Mouse (Mus musculus): ENCODE measurements around the gene B3gat3. TPM values are rescaled to one million over a fixed set of nuclear protein-coding genes. Genes with fewer than 3 reads are reported as not detected.

B3gat3 gene
- polyA plus RNA-seq, 1 experiment from 2014 or later = 96.1 TPM

GRCm38 (mm10) chr19:8930771-8931170 is 10.6 kb downstream of the B3gat3 start:
- peaks cover 18% of the 10 kb centered on the region for H3K4me1 ChIP-seq
- H3K9ac ChIP-seq = no peak overlapping the region
- no peak for ATAC-seq (replicated peaks)
- no peaks in the 10 kb centered on the region for H3K27me3 ChIP-seq (replicated peaks)
- no peak overlapping the region for H3K4me2 ChIP-seq
- H3K9me3 ChIP-seq = no peaks in the 10 kb centered on the region
- WGBS = 82% methylated on average over 7 of the region's 7 CpGs
- H3K36me3 ChIP-seq (replicated peaks) = peaks cover 7% of the 10 kb centered on the region; the same call in 1 of the 2 replicates
- H3K27ac ChIP-seq = no peak overlapping the region
- no peak overlapping the region for H3K4me3 ChIP-seq

GRCm38 (mm10) chr19:8936736-8937135 is 16.6 kb downstream of the B3gat3 start:
- no peaks in the 10 kb centered on the region for H3K27me3 ChIP-seq (replicated peaks)
- peaks cover 11% of the 10 kb centered on the region; the same call in 1 of the 2 replicates for H3K4me1 ChIP-seq
- no peak overlapping the region for H3K9ac ChIP-seq
- no peak overlapping the region for H3K4me3 ChIP-seq
- 88% methylated on average over 2 of the region's 2 CpGs for WGBS
- no peak overlapping the region for H3K4me2 ChIP-seq
- H3K27ac ChIP-seq = no peak overlapping the region
- no peaks in the 10 kb centered on the region for H3K36me3 ChIP-seq (replicated peaks)
- ATAC-seq (replicated peaks) = no peak
- H3K9me3 ChIP-seq = no peaks in the 10 kb centered on the region

DNA sequence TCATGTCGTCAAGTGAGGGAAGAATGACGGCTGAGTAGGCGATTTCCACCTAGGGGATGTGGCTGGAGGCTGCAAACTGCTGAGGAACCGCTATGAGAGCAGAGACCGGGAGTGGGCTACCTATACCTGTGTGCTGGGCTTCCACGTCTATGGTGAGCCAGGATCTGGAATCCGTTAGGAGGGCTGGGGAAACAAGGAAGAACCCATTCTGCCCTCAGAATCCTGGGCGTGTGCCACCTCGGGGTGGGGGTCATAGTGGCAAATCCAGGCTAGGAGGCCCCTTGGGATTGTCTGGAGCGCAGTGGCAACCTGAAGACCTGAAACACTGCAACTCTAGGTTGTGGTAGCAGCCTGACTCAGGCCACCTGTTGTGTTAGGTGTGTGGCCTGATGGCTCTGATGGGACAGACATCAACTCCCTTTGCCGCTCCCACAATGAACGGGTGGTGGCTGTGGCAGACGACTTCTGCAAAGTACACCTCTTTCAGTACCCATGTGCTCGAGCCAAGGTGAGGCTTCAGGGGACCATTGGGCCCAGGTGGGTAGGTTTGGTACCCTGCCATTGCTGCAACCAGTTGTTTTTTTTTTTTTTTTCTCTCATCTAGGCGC is 20.5 kb downstream of the B3gat3 start:
- Histone ChIP-seq H3K36me3 (replicated peaks) (peaks cover 10% of the 10 kb centered on the region; the same call in 1 of the 2 replicates), H3K27me3 (replicated peaks) (no peaks in the 10 kb centered on the region), H3K4me1 (peaks cover 39% of the 10 kb centered on the region), H3K27ac (no peak overlapping the region), H3K9me3 (no peaks in the 10 kb centered on the region), H3K9ac (peak overlapping the region; percentile 42; the same call in 1 of the 2 replicates), H3K4me2 (peak overlapping the region; percentile 55), H3K4me3 (peak overlapping the region; percentile 99; the same call in 1 of the 2 replicates)
- WGBS = 84% methylated on average over 15 of the region's 15 CpGs
- ATAC-seq (replicated peaks) = no peak

DNA sequence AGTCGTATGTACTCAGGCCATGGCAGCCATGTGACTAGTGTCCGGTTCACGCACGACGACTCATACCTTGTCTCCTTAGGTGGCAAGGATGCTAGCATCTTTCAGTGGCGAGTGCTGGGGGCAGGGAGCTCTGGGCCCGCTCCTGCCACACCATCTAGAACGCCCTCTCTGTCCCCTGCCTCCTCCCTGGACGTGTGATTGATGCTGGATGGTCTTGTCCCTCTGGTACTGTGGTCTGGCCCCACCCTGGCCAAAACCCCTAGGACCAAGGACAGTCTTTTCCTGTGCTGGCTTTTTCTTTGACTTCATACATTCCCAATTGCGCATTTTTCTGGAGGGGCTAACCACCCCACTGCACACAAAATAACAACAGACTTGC is 21.0 kb downstream of the B3gat3 start:
- peak; percentile 30 for ATAC-seq (replicated peaks)
- peaks cover 14% of the 10 kb centered on the region for H3K36me3 ChIP-seq (replicated peaks)
- H3K9me3 ChIP-seq = no peaks in the 10 kb centered on the region
- peak overlapping the region; percentile 99 for H3K4me3 ChIP-seq
- peak overlapping the region; percentile 42 for H3K9ac ChIP-seq
- peak overlapping the region; percentile 55 for H3K4me2 ChIP-seq
- H3K27ac ChIP-seq = peak overlapping the region; percentile 94
- H3K27me3 ChIP-seq (replicated peaks) = no peaks in the 10 kb centered on the region
- whole genome bisulfite sequencing = 31% methylated on average over 10 of the region's 10 CpGs
- peaks cover 39% of the 10 kb centered on the region for H3K4me1 ChIP-seq

GRCm38 (mm10) chr19:8941515-8942217 is 21.5 kb downstream of the B3gat3 start, which contains the start of gene Mta2:
Gene Mta2, plus strand, starts transcription at chr19:8941875.
- H3K36me3 ChIP-seq (replicated peaks) = peaks cover 19% of the 10 kb centered on the region
- no peaks in the 10 kb centered on the region for H3K9me3 ChIP-seq
- H3K9ac ChIP-seq = peak within 1 kb of the TSS; percentile 99
- H3K4me1 ChIP-seq = peaks cover 39% of the 10 kb centered on the region
- ATAC-seq (replicated peaks) = peak; percentile 97
- H3K27ac ChIP-seq = peak within 1 kb of the TSS; percentile 94
- H3K27me3 ChIP-seq (replicated peaks) = no peaks in the 10 kb centered on the region
- H3K4me3 ChIP-seq = peak within 1 kb of the TSS; percentile 99
- under 1% methylated on average over 64 of the region's 64 CpGs for WGBS
- peak within 1 kb of the TSS; percentile 55 for H3K4me2 ChIP-seq

GRCm38 (mm10) chr19:8942276-8942964 is 22.2 kb downstream of the B3gat3 start:
- peak overlapping the region; percentile 99 for H3K9ac ChIP-seq
- WGBS = under 1% methylated on average over 46 of the region's 46 CpGs
- H3K9me3 ChIP-seq = no peaks in the 10 kb centered on the region
- H3K4me2 ChIP-seq = peak overlapping the region; percentile 55
- peak overlapping the region; percentile 94 for H3K27ac ChIP-seq
- H3K4me1 ChIP-seq = peaks cover 39% of the 10 kb centered on the region
- no peaks in the 10 kb centered on the region for H3K27me3 ChIP-seq (replicated peaks)
- peak; percentile 78 for ATAC-seq (replicated peaks)
- H3K36me3 ChIP-seq (replicated peaks) = peaks cover 25% of the 10 kb centered on the region
- peak overlapping the region; percentile 99 for H3K4me3 ChIP-seq

GRCm38 (mm10) chr19:8943047-8943446 is 22.9 kb downstream of the B3gat3 start:
- no peaks in the 10 kb centered on the region for H3K9me3 ChIP-seq
- no peak for ATAC-seq (replicated peaks)
- peak overlapping the region; percentile 99 for H3K9ac ChIP-seq
- peaks cover 32% of the 10 kb centered on the region for H3K36me3 ChIP-seq (replicated peaks)
- WGBS = 73% methylated on average over 2 of the region's 2 CpGs
- H3K4me1 ChIP-seq = peaks cover 39% of the 10 kb centered on the region
- H3K27ac ChIP-seq = no peak overlapping the region
- peak overlapping the region; percentile 55 for H3K4me2 ChIP-seq
- H3K27me3 ChIP-seq (replicated peaks) = no peaks in the 10 kb centered on the region
- peak overlapping the region; percentile 99 for H3K4me3 ChIP-seq

- Histone ChIP-seq H3K4me2 (peak overlapping the region; percentile 55), H3K4me1 (peaks cover 39% of the 10 kb centered on the region), H3K27ac (no peak overlapping the region), H3K9ac (no peak overlapping the region), H3K36me3 (replicated peaks) (peaks cover 42% of the 10 kb centered on the region), H3K4me3 (no peak overlapping the region), H3K9me3 (no peaks in the 10 kb centered on the region), H3K27me3 (replicated peaks) (no peaks in the 10 kb centered on the region)
- whole genome bisulfite sequencing = 73% methylated on average over 5 of the region's 5 CpGs
- no peak for ATAC-seq (replicated peaks)
These were observed 23.9 kb downstream of the B3gat3 start for GRCm38 (mm10) chr19:8944062-8944461.

- Histone ChIP-seq H3K27me3 (replicated peaks) (no peaks in the 10 kb centered on the region), H3K27ac (no peak overlapping the region), H3K9me3 (no peaks in the 10 kb centered on the region), H3K9ac (no peak overlapping the region), H3K4me2 (peak overlapping the region; percentile 28), H3K4me1 (peaks cover 39% of the 10 kb centered on the region), H3K4me3 (peak overlapping the region; percentile 8; the same call in 1 of the 2 replicates), H3K36me3 (replicated peaks) (peaks cover 46% of the 10 kb centered on the region)
- whole genome bisulfite sequencing = 37% methylated on average over 5 of the region's 5 CpGs
- no peak for ATAC-seq (replicated peaks)
These were observed 24.6 kb downstream of the B3gat3 start for GRCm38 (mm10) chr19:8944750-8945149.

DNA sequence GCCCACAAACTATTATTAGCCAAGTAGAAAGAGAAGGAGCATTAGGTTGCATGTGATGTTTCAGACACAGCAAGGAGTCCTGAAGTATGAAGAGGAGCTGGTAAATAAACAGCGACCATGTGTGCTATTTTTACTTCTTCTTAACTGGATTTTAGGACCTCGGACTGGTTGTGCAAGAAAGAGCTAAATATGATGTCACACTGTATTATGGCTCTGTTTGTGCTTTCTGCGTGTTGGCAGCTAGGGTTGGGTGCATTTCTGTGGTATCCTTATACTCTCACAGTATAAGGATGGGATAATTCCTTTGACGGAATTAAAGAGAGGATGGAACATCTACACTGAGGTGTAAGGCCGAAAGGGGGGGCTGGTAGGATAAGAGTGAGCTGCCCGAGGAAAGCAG is 25.1 kb downstream of the B3gat3 start:
- Histone ChIP-seq H3K9me3 (no peaks in the 10 kb centered on the region), H3K4me3 (no peak overlapping the region), H3K4me2 (peak overlapping the region; percentile 28), H3K27me3 (replicated peaks) (no peaks in the 10 kb centered on the region), H3K27ac (no peak overlapping the region), H3K9ac (no peak overlapping the region), H3K36me3 (replicated peaks) (peaks cover 46% of the 10 kb centered on the region), H3K4me1 (peaks cover 39% of the 10 kb centered on the region)
- no peak for ATAC-seq (replicated peaks)
- 87% methylated on average over 6 of the region's 6 CpGs for WGBS

GRCm38 (mm10) chr19:8946929-8947328 is 26.8 kb downstream of the B3gat3 start:
- Histone ChIP-seq H3K4me1 (peaks cover 28% of the 10 kb centered on the region), H3K36me3 (replicated peaks) (peaks cover 58% of the 10 kb centered on the region), H3K4me3 (no peak overlapping the region), H3K27ac (no peak overlapping the region), H3K27me3 (replicated peaks) (no peaks in the 10 kb centered on the region), H3K9me3 (no peaks in the 10 kb centered on the region), H3K9ac (no peak overlapping the region), H3K4me2 (no peak overlapping the region)
- 96% methylated on average over 7 of the region's 7 CpGs for WGBS
- no peak for ATAC-seq (replicated peaks)

DNA sequence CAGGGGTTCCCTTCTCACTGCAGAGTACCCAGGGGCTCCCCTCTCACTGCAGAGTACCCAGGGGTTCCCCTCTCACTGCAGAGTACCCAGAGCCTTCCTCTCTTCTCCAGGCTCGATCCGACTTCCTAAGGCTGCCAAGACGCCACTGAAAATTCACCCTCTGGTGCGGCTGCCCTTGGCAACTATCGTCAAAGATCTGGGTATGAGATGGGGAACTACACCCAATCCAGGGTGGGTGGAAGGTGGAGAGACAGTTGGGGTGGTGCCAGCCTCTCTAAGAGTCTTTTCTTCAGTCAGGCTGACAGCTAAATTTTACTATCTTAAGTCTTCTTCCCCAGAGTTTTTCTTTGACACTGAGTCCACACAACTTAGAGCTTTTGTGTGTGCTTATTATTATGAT is 30.0 kb downstream of the B3gat3 start:
- H3K9ac ChIP-seq = no peak overlapping the region
- H3K4me1 ChIP-seq = peaks cover 27% of the 10 kb centered on the region
- H3K27ac ChIP-seq = no peak overlapping the region
- no peaks in the 10 kb centered on the region for H3K9me3 ChIP-seq
- H3K27me3 ChIP-seq (replicated peaks) = no peaks in the 10 kb centered on the region
- no peak overlapping the region for H3K4me2 ChIP-seq
- no peak overlapping the region for H3K4me3 ChIP-seq
- ATAC-seq (replicated peaks) = no peak
- peaks cover 53% of the 10 kb centered on the region for H3K36me3 ChIP-seq (replicated peaks)
- WGBS = 92% methylated on average over 5 of the region's 5 CpGs
